Mouse (Mus musculus) cortical plate, adult 2 months (tissue): ENCODE data around the gene Btbd8.

Experiments
- CTCF ChIP-seq: fragments of 200-500 bp; IDR thresholded peaks from 2 replicates; pipeline ENCODE4 v1.5.1; 2011; ENCODE audit warnings: mild to moderate bottlenecking, control low read depth, low read length; ENCODE audit not compliant: insufficient read depth; ENCODE audit errors: extremely low read depth
- POLR2A ChIP-seq: fragments of 200-500 bp; IDR thresholded peaks from 2 replicates; pipeline ENCODE4 v1.6.1; 2011; ENCODE audit warnings: mild to moderate bottlenecking, low read length, control low read depth; ENCODE audit not compliant: insufficient read depth; ENCODE audit errors: extremely low read depth

GRCm38 (mm10) chr5:107491036-107491435 is 53.2 kb downstream of the Btbd8 start:
- no peak for TF ChIP-seq CTCF
- TF ChIP-seq POLR2A = no peak
